Mouse (Mus musculus) natural killer cell, adult 2 months (primary cell): ENCODE data around the gene Jsrp1.

Experiments used
- DNase-seq, 2 experiments: peaks; one replicate each; pipeline ENCODE4 v3.0.0; 2022; ENCODE audit warnings: low spot score in 2 of 2

Gene Jsrp1

DNA sequence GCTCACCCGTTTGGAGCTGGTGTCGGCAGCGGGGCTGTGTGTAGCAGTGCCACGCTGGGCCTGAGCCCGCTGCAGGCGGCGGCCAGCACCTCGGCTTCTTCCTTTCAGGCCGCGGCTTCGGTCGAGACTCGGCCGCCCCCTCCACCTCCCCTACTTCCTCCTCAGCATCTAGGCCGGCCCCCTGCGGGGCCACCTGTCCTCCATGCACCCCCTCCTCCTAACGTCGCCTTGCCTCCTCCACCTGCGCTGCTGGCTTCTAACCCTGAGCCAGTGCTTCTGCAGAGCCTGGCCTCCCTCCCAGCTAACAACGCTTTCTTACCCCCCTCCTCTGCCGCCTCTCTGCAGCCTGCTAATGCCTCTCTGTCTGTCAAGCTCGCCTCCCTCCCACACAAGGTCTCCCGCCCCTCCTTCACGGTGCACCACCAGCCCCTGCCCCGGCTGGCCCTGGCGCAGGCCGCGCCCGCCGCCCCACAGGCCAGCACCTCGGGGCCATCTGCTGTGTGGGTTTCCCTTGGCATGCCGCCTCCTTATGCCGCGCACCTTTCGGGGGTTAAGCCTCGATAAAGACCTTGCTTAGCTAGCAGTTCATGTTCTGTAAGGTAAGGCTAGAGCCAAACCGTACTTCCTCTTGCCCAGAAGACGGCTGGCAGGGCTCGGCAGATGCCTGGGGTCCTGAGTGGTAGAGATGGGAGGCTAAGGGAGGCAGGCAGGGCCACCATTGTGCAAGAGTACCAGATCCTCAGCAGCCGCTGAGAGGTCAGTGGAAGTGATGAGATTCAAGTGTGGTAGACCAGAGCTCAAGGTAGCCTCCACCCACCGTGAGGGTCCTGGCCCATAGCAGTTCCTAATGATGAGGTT is 20.9 kb downstream of the Jsrp1 start:
- DNase-seq, result no peak

DNA sequence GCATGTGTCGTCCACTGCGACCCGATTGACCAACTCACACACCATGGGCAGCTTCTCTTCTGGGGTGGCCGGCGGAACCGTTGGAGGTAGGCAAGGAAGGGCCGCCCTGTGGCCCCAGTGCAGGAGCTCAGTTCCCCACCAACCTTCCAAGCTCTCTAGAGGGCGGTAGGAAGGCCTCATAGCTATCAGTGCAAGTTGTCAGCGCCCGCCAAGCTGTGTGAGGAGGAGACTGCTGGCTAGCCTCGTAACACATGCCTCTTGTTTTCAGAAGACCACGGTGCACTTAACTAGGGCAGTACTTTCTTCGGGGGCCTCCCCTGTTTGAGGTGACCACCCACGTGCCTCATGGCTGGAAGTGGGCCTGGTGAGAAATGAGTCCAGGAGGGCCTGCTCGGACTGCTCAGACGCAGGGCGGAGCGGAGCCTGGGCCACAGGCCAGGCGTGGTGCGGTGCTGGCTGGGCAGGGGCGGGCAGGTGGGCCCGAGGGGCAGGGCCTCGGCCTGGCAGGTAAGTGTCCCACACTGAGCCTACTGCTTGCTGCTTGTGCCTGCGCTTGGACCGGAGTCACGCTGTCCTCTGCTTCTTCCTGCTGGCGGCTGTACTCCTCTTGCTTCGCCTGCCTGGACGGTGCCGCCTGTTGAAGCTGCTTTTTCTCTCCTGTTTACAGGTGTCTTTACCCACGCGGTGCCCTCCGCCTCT is 21.7 kb downstream of the Jsrp1 start:
- DNase-seq, result no peak

DNA sequence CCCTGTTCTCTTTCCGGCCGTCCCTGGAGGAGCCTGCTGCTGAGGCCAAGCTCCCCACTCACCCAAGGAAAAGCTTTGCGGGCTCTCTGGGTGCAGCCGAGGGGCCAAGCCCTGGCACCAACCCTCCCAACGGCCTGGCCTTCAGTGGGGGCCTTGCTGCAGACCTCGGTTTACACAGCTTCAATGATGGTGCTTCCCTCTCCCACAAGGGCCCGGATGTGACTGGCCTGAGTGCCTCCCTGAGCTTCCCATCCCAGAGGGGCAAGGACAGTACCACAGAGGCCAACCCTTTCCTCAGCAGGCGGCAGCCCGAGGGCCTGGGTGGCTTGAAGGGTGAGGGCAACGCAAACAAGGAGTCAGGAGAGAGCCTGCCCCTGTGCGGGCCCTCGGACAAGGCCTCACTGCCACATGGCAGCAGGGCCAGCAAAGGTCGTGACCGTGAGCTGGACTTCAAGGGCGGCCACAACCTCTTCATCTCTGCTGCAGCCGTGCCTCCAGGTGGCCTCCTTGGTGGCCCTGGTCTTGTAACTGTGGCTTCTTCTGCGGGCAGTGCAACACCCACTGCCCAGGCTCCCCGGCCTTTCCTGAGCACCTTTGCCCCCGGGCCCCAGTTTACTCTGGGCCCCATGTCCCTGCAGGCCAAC is 22.4 kb downstream of the Jsrp1 start:
- DNase-seq, result no peak

DNA sequence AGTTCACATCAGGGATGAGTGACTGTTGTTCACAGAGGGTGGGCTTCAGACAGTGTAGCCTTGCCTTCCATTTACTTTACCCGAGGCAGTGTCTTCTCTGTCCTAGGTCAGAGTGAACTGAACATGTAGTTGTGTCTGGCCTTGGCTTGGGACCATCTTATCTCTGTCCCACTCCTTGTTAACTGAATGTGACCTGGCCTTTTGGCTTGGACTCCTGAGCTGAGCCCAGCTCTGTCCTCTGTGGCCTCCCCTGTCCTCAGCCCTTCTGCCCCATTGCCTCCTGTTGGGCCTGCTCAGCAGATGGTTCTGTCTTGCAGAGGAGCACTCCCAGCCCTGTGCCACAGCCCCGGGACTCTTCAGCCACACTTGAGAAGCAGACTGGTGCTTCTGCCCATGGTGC is 25.8 kb downstream of the Jsrp1 start:
- DNase-seq, result no peak

DNA sequence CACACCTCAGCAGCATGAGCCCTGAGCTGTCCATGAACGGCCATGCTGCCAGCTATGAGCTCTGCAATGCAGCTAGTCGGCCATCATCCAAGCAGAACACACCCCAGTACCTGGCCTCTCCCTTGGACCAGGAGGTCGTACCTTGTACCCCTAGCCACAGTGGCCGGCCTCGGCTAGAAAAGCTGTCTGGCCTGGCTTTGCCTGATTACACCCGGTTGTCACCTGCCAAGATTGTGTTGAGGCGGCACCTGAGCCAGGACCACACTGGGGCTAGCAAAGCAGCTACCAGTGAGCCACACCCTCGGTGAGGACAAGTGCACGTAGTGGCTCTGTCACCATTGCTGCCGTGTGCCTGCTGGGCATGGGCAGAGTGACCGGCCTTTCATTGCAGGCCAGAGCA is 27.3 kb downstream of the Jsrp1 start:
- DNase-seq, result no peak

DNA sequence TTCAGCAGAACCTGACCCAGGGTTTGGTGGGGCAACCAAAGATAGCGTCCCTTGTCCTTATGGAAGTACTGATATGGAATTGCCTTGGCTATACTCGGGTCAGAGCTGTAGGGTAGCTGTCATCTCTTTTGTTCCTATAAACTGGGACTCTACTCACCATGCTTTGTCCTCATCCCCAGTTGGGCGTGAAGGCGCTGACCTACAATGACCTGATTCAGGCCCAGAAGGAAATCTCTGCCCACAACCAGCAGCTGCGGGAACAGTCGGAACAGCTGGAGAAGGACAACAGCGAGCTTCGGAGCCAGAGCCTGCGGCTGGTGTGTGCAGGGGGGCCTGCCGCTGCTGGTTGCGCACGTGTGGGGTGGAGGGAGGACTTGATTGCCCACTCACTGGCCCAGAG is 28.4 kb downstream of the Jsrp1 start:
- DNase-seq, result no peak

DNA sequence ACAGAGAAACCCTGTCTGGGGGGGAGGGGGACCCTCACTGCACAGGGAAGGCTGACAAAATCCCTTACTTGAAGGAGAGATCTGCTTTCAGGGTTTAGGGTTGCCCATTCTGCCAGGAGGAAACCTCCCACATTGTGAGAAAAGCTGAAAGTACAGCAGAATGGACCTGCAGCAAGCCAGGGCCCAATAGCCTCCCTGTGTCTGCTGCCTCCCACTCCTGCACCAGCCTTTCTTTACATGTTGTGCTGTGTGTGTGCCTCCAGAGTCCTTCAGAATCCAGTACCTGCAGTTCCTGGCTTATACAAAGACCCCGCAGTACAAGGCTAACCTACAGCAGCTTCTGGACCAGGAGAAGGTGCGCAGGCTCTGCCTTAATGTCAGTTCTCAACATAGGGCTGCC is 29.0 kb downstream of the Jsrp1 start:
- no peak for DNase-seq

DNA sequence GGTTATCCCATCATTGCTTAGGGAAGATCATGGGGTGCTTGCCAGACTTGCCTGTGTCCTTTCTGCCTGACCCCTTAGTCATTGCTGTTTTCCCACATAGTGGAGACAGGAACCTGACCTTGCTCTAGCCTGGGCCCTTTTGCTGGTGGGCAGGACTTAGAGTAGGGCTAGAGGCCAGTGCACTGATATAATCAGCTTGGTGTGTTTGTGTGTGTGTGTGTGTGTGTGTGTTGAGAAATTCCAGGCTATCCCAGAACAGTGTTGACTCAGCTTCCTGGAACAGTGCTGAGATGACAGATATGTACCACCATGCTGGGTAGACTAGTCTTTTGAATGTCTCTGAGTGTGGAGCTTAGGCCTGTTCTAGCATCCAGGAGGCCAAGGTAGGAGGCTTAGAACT is 33.7 kb downstream of the Jsrp1 start:
- DNase-seq, result no peak

DNA sequence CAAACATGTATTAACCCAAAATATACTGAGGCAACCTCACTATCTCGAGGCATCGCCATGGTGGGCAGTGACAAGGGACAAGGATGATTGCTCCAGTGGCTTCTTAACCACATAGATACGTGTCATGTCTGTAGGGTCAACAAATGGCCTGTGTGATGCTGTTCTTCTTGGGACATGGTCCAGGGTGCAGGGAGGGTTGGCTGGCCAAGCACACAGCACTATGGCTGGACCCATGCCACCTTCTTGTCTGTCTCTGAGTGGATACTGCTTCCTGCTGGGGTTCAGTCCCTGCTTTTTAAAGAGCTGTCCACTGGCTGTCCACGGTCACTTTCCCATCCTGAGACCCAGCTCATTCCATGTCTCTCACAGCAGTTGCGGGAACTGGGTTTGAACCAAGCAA is 36.2 kb downstream of the Jsrp1 start:
- DNase-seq, result no peak

DNA sequence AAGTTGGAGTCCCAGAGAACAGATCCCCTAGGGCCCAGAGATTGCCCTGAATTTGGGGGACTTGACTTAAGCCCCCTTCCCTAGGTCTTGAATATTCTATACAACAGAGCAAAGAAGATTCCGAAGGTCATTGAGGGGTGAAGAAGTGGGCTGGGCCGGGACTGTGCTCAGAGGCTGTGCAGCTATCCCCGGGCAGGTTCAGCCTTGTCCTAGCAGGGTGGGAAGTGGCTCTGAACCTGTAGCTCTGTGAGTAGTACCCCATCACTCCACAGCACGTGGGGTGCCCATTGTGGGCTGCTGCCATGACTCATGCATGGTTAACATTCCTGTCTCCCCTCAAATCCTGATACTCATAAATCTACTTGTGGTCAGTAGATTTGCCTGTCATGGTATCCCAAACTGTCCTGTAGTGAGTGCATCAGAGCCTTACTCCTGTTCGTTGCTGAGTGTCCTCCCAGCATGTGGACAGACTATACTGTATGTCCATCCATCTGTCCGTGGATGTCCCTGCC is 36.9 kb downstream of the Jsrp1 start:
- no peak for DNase-seq

DNA sequence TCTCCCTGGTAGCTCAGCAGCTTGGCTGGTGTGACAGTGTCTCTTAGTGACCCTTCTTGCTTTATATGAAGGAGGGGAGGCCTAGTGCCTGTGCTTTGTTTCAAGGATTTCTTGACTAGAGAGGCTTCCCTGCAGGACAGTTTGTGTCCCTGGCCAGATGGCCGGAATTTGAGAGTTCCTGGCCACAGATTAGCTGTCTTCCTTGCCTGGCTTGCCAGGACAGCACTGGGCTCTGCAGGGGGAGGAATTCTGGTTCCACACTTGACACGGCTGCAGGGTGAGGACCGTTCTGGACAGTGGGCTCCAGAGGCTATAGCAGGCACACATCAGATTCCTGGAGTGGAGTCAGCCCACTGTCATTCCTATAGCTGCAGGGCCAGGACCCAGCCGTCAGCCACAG is 37.6 kb downstream of the Jsrp1 start:
- no peak for DNase-seq

DNA sequence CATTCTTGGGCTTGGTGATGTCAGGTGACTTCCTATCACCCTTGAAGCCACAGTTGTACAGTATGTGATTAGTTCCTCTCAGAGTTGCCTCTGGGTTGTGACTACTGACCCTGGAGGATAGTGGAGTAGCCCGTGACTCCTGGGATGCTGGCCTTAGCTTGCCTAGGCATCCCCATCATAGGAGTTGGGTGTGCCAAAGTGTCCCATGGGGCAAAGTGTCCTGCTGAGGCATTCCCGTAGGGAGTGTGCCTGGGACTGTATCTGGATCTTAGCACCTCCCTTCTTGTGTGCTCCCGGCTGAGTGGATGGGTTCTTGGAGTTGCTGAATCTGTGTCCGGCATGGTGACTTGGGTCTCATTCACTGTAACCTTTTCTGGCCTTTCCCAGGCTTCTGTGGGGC is 38.3 kb downstream of the Jsrp1 start:
- DNase-seq, result no peak

DNA sequence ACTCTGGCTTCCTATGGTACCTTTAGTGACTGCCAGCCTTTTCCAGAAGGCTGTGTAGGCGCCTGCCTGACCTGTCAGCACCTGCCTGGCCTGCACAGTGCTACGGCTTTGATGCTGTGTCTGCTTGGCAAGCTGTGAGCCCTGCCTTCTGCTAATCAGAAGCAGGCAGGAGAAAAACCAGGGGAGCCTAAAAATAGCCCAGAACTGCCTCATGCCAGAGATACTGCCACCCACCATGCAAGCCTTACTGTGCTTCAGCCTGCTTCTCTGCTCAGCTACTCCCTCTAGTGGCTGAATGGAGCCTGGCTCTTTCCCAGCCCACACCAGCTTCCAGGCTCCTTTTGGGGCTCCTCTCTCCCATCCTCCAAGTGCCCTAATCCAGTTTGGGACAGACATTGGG is 38.7 kb downstream of the Jsrp1 start:
- peak; percentile 54 to 65 for DNase-seq

DNA sequence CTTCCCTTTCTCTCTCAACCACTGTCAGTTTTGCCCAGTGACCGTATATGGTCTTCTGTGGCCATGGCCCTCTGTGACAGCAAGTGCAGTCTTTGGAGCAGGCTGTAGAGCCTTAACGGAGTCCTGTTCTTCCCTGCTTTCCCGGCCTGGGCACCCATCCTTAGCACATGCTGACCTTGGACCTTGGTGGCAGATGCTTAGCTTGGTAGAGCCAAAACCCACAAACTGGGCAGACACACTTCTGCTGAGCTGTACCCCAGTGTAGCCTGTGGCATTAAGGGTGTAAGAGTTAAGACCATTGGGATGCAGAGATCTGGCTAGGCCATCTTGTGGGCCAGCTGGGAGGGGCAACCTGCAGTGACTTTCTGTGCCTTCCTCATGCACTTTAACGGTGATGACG is 39.5 kb downstream of the Jsrp1 start:
- DNase-seq, result no peak

DNA sequence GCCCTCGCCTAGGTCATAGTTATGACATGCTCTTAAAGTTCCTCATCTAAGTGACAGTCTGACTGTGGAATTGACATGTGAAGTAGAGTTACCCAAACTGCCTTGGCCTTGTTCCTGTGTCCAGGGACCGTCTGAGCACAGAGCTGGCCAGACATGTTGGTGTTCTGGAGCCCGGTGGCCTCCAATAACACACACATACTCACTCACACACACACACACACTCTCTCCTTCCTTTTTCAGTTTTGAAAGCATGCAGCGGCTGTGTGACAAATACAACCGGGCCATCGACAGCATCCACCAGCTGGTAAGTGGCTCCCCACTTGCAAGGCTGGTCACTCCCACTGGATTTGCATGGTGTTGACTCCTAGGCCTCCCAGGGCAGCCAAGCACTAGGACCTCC is 44.9 kb downstream of the Jsrp1 start:
- no peak for DNase-seq

DNA sequence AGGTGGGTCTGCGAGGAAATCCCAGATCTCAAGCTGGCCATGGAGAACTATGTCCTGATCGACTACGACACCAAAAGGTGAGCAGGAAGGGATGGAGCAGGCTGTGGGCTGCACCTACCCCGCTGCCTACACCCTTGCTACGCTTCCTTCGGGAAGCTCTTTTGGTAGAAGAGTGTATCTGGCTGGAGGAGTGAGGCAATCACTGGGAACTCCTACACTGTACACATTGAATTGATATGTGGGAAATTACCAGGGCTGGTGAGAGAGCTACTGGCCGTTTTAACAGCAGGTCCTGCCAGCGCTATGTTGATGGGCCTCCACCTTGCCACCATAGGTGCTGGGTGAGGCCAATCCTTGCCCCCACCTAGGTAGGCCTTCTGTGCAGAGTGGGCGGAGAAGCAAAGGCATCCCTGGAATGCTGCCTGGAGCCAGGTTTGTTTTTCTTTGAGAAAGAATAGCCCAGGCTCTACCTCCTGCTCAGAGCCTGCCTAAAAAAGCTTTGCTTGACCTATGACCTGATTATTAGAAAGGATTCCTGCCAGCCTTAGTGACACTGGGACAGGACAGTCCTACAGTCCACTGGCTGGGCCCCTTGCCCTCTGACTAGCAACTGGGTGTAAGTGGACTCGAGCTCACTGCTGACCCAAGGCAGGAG is 47.0 kb downstream of the Jsrp1 start:
- no peak for DNase-seq

DNA sequence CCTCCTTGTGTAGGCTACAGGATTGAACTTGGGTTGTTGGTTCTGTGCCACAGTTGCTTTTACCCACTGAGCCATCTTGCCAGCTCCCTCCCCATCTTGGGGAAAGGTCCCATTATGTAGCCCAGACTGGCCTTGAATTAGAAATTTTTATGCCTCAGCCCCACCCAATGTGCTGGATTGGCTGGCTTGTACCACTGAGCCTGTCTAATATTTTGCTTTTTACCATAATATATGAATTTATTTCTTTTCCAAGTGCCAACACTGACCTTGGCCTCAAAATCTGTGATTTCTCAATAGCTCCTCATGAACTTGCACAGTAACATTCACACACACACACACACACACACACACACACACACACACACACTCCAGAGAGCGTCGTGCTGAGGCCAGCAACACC is 47.6 kb downstream of the Jsrp1 start:
- DNase-seq, result no peak

DNA sequence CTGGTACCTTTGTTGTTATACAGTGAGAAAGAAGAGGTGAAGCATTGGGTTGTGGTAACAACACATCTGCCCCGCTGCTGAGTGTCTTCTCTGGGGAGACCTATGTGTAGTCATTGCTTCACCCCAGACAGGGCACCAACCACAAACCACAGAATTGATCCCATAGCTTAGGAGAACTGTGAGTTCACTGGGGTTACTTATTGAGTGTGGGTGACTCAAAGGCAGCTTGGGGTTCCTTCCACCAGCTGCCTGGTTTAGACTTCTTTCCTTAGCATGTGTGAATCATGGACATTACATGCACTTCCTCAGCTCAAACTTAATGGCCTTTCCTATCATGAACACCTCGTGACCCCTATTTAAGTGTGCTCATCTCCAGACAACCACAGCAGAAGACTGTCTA is 49.8 kb downstream of the Jsrp1 start:
- DNase-seq, result peak; percentile 61 to 81

DNA sequence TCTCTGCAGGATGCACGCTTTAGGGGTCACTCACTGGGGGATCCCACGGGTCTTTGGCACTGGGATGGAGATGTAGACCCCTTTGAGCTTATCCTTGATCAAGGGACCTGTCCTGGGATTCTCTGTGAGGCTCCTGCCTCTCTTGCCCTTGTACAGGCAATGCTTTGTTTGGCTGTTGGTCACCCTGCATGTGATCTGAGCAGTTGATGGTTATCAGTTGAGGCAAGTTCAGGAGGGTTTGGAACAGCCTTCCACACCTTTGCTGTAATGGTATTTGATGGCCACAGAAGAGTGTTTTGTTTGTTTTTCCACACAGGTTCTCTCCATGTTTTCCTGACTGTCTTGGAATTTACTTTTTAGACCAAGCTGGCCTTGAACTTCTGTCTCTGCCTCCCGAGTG is 51.5 kb downstream of the Jsrp1 start:
- DNase-seq, result no peak

DNA sequence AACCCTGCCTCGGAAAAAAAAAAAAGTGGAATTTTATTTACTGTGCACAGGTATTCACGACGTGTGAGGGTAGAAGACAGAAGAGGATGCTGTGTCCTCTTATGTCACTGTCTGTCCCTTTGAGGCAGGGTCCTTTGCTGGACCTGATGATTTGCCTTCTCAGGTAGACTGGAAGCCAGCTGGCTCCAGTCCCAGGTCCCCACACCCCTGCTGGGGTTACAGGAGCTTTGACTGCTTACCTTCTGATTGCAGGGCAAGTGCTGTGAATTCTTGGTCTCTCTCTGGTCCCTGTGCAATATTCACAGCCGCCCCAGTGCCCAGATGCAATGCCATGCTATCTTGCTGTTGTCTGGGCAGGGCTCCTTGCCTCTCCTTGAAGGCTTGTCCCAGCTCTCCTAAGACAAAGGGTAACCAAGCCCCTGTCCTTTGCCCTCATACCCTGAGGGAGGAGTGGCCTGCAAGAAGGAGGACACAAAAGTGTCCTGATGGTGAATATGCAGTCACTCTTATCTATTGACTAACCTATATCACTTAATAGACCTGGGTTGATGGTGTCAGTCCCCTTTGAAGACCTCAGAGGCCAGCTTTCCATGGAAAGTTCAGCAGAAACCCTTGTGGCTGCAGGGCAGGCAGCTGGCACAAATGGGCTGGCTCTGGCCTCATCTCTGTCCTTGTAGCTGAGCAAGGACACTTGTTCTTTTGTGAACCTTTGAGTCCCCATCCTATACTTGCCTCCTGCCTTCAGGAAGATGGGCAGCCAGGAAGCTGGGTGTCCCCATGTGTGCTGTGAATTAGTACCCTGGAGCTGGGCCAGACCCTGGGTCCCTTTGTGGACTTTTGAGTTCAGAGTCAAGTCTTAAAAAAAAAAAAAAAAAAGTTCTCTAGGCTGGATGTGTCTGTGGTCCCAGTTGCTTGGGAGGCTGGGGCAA is 52.4 kb downstream of the Jsrp1 start:
- DNase-seq, result no peak

DNA sequence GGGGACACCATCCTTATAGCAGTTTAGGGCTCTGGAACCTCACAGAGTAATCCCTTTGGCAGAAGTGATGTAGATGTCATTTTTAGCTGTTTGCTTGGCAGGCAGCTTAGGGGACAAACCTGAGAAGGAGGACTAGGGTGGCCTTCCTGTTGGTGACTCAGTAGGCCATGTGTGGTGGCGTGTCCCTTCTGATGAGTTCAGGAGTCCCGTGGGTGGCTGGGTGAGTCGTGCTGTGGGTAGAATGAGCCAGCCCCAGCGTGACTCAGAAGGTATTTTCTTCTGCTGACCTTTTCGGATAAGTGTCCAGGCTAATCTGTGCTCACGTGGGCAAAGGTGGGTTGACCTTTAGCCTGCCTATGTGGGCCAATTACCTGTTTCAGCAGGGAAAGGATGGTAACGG is 54.6 kb downstream of the Jsrp1 start:
- DNase-seq, result peak; percentile 51 to 68
